Mouse (Mus musculus) midbrain, postnatal 0 days (tissue): ENCODE measurements at regions not wholly inside any gene's neighbourhood (a gene's known extent, or its start where the extent isn't known, plus 50 kb on each side); places are given as distances from the start of the nearest gene placed in this dataset.
"Not testable (repeated sequence)": the region's sequence is repeated elsewhere in the genome, so short reads cannot be mapped to it uniquely, and the experiment has no call there.

ENCODE experiments used
- ATAC-seq: fragments of 200-750 bp; cut with Nextera tagmentation; 2 replicates; pipeline ENCODE4 v1.8.0; 2017; ENCODE audit warnings: moderate number of reproducible peaks, mild to moderate bottlenecking, moderate TSS enrichment, moderate library complexity; ENCODE audit not compliant: low FRiP score
- DNase-seq: peaks from one replicate; pipeline ENCODE4 v3.0.0-alpha.2; 2015; ENCODE audit warnings: low spot score
- H3K27ac ChIP-seq: fragments of 300-500 bp; sonication (generic); 2 replicates; pipeline ENCODE4 v1.5.1; 2014; ENCODE audit warnings: low read depth, mild to moderate bottlenecking, low read length, mixed read lengths
- H3K27me3 ChIP-seq: fragments of 300-500 bp; sonication (generic); 2 replicates; pipeline ENCODE4 v1.6.1; 2014; ENCODE audit warnings: low read length, control low read depth, mixed read lengths; ENCODE audit not compliant: insufficient read depth
- H3K36me3 ChIP-seq: fragments of 300-500 bp; sonication (generic); 2 replicates; pipeline ENCODE4 v1.6.1; 2014; ENCODE audit warnings: low read length, control low read depth, mixed read lengths; ENCODE audit not compliant: insufficient read depth
- H3K4me1 ChIP-seq: fragments of 300-500 bp; sonication (generic); 2 replicates; pipeline ENCODE4 v1.6.1; 2014; ENCODE audit warnings: mild to moderate bottlenecking, control low read depth, antibody characterized with exemption, low read length, mixed read lengths; ENCODE audit not compliant: insufficient read depth
- H3K4me2 ChIP-seq: fragments of 300-500 bp; sonication (generic); 2 replicates; pipeline ENCODE4 v1.6.1; 2014; ENCODE audit warnings: low read depth, mild to moderate bottlenecking, low read length, mixed read lengths; ENCODE audit not compliant: poor library complexity, severe bottlenecking
- H3K4me3 ChIP-seq: fragments of 300-500 bp; sonication (generic); 2 replicates; pipeline ENCODE4 v1.5.1; 2014; ENCODE audit warnings: low read depth, mild to moderate bottlenecking, low read length, moderate library complexity
- H3K9ac ChIP-seq: fragments of 300-500 bp; sonication (generic); replicated peaks from 2 replicates; pipeline ENCODE4 v1.6.1; 2014; ENCODE audit warnings: mild to moderate bottlenecking, low read length, moderate library complexity, mixed read lengths; ENCODE audit not compliant: poor library complexity, severe bottlenecking
- H3K9me3 ChIP-seq: fragments of 300-500 bp; sonication (generic); 2 replicates; pipeline ENCODE4 v1.6.1; 2016; ENCODE audit warnings: low read length, control low read depth
- CTCF ChIP-seq: IDR thresholded peaks from 2 replicates; pipeline ENCODE4 v1.5.1; 2016; ENCODE audit warnings: antibody characterized with exemption, mild to moderate bottlenecking
- WGBS: fragments of 180-500 bp; shearing (Covaris S2); extraction: QIAGEN DNeasy Blood & Tissue Kit; methylation state at CpG from one replicate; pipeline ENCODE4 v1.1.7; 2014; 5-methylcytosine and 5-hydroxymethylcytosine counted together

GRCm38 (mm10) chr11:29628476-29628875, 64.3 kb upstream of the Rtn4 start:
- Histone ChIP-seq H3K4me3 (no peak overlapping the region), H3K9ac (no peak overlapping the region), H3K27me3 (no peaks in the 10 kb centered on the region), H3K9me3 (no peaks in the 10 kb centered on the region), H3K4me2 (no peak overlapping the region), H3K4me1 (no peaks in the 10 kb centered on the region), H3K36me3 (no peaks in the 10 kb centered on the region), H3K27ac (no peak overlapping the region)
- TF ChIP-seq CTCF, result no peak
- DNase-seq (no peak), ATAC-seq (no peak)
- WGBS, result 81% methylated on average over 2 of the region's 2 CpGs

GRCm38 (mm10) chr11:29632486-29632885, 60.3 kb upstream of the Rtn4 start:
- Histone ChIP-seq H3K27me3 (no peaks in the 10 kb centered on the region), H3K4me3 (no peak overlapping the region), H3K9ac (no peak overlapping the region), H3K4me2 (no peak overlapping the region), H3K9me3 (no peaks in the 10 kb centered on the region), H3K36me3 (no peaks in the 10 kb centered on the region), H3K4me1 (no peaks in the 10 kb centered on the region), H3K27ac (no peak overlapping the region)
- DNase-seq (no peak), ATAC-seq (no peak)
- no peak for TF ChIP-seq CTCF
- 68% methylated on average over 1 of the region's 1 CpGs for WGBS

GRCm38 (mm10) chr11:29633288-29633687, 59.5 kb upstream of the Rtn4 start:
- H3K36me3 ChIP-seq, DNase-seq, H3K9ac ChIP-seq, H3K4me3 ChIP-seq, ATAC-seq, H3K9me3 ChIP-seq, H3K4me1 ChIP-seq, H3K4me2 ChIP-seq, H3K27me3 ChIP-seq, H3K27ac ChIP-seq: not testable (repeated sequence)
- 82% methylated on average over 1 of the region's 1 CpGs for whole genome bisulfite sequencing

GRCm38 (mm10) chr11:29636759-29637200, 56.0 kb upstream of the Rtn4 start:
- Histone ChIP-seq H3K4me3 (no peak overlapping the region), H3K4me1 (no peaks in the 10 kb centered on the region), H3K4me2 (no peak overlapping the region), H3K36me3 (no peaks in the 10 kb centered on the region), H3K9me3 (no peaks in the 10 kb centered on the region), H3K27ac (no peak overlapping the region), H3K27me3 (no peaks in the 10 kb centered on the region), H3K9ac (no peak overlapping the region)
- TF ChIP-seq CTCF, result no peak
- ATAC-seq (no peak), DNase-seq (peak; percentile 14)
- WGBS, result 35% methylated on average over 6 of the region's 6 CpGs

GRCm38 (mm10) chr11:29638093-29638669, 54.6 kb upstream of the Rtn4 start:
- Histone ChIP-seq H3K27me3 (no peaks in the 10 kb centered on the region), H3K4me3 (no peak overlapping the region), H3K27ac (no peak overlapping the region), H3K36me3 (no peaks in the 10 kb centered on the region), H3K9me3 (no peaks in the 10 kb centered on the region), H3K4me1 (no peaks in the 10 kb centered on the region), H3K9ac (no peak overlapping the region), H3K4me2 (no peak overlapping the region)
- WGBS, result 71% methylated on average over 8 of the region's 8 CpGs
- TF ChIP-seq CTCF, result no peak
- ATAC-seq (no peak), DNase-seq (no peak)

GRCm38 (mm10) chr11:29638861-29639260, 53.9 kb upstream of the Rtn4 start:
- Histone ChIP-seq H3K4me1 (no peaks in the 10 kb centered on the region), H3K36me3 (no peaks in the 10 kb centered on the region), H3K4me2 (no peak overlapping the region), H3K27ac (no peak overlapping the region), H3K27me3 (no peaks in the 10 kb centered on the region), H3K4me3 (no peak overlapping the region), H3K9ac (no peak overlapping the region), H3K9me3 (no peaks in the 10 kb centered on the region)
- TF ChIP-seq CTCF, result no peak
- WGBS, result 25% methylated on average over 2 of the region's 2 CpGs
- DNase-seq (no peak), ATAC-seq (no peak)
